Mouse (Mus musculus) adrenal gland (tissue): ENCODE measurements at regions not wholly inside any gene's neighbourhood (a gene's known extent, or its start where the extent isn't known, plus 50 kb on each side); places are given as distances from the start of the nearest gene placed in this dataset.

Experiments used
- intact Hi-C: fragments of 180-260 bp; cut with DNase I; formaldehyde crosslinking; loops from one replicate; pipeline ENCODE4 v1.15.1; 2025

DNA sequence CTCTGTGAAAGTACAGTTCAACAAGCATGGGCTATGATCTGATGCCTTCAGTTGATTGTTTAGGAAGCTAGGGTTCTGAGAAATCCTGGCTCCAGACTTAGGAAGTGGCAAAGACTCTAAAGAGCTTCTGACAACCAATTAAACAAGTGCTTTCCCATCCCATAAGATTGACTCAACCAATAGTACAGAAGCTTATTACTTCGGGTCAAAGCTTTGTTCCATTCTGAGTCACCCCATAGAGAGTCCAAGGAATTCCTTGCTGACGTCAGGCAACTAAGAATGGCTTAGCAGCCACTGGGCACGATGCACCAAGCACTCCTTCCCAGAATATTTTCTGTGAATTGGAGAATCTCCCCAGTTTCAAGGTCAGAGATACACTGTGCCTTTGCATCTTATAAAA, 59.0 kb upstream of the Ntm start:
- intact Hi-C loops = no loop called here

DNA sequence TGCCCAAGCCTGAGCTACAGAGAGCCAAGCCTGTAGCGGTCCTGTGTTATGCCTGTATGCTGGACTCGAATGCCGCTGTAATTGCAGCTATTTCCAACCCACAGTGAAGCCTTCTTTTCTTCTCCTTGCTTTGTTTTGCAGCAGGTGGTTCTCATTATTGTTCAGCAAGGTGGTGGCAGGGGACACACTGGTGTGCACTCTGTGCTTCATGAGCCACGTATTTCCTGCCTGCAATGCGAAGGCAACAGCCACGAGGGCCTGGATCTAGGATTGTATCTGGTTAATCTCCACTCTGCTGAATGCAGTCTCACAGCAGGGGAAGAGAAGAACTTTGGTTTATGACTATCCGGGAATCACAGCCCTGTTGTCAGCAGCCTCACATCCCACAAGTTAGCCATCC, 62.3 kb upstream of the Ntm start:
- intact Hi-C loops = no loop called here

DNA sequence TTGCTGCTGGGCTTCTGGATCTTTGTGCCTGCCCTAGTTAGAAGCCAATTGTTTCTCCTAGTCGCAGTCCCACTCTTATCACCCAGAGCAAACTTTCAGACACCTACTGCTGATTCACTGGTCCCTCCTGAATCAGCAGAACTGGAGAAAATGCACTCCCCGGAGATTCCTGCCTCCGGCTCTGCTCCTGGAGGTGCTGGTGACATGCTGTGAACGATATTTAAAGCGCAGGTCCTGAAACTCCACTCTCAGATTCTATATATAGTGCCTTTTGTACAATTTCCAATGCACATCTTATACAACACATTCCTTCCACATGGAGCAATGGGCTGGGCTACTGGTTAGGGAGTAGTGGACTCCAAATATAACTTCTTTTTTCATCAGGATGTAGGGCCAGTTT, 64.0 kb upstream of the Ntm start:
- intact Hi-C loops = no loop called here

DNA sequence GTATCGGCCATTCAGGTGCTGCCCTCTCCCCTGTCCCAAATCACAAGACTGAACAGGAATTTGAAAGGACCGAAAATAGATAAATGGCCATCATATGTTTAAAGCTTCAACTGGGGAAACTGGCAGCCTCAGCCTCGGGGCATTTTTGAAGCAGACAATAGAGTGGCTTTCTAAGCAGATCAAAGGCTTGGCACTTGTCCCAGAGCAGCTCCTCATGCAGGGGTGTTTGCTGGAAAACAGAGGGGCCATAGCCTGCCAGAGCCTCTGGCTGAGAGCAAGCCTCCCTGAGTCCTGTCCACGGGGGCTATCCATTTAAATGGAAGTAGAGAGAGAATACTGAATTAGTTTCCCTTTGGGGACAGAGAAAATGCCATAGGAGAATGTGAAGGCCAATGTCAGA, 77.5 kb upstream of the Ntm start:
- intact Hi-C loops = no loop called here

DNA sequence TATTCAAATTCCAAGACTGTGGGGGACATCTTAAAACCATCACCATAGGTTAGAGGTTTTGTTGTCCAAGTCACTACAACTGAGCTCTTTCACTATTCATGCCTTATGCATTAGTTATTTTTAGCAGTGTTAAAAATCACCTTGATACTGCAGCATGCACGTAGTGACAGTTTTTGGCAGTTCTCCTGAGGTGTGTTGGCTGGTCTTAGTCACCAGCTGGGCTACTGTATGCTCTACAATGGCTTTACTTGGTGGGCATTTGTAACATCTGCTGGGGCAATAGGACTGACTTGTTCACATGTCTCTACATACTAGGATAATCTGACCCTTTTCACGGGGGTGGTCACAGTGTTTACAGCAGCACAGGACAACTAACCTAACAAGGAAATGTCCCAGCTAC, 101.6 kb upstream of the Ntm start:
- intact Hi-C loops = no loop called here

DNA sequence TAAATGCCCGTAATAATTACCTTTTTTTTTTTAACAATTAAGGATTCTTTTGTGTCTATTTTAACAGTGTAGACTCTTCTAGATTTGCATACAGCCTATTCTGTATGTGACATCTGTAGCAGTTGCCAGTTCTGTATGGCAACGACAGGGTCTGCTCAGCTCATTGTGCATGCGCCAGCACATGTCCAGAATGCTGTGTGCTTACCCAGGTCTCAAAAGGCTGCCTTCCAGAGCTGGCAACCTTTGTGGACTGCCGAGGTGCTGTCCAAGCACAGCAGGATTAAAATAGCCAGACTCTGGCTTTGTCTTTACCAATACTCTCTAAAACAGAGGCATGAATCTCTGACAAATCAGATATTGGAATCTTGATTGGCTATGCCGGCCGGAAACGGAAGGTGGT, 105.0 kb upstream of the Ntm start:
- intact Hi-C loops = no loop called here

DNA sequence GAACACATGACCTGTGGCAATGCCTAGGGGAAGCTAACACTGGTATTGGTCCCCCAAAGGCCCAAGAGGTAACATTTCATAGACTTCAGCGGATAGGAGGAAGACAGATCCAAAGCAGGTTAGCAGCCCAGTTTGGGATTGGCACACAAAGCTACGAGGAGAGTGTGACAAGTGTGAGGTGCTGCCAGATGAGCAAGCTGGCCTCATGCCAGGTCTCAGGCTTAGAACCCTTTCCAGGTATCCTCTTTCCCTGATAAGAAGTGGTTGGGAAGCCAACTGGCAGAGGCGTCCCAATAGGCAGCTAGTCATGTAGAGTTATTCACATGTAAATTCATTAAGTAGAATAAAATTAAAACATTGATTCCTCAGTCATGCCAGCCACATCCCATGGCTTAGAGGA, 112.3 kb upstream of the Ntm start:
- intact Hi-C loops = no loop called here

DNA sequence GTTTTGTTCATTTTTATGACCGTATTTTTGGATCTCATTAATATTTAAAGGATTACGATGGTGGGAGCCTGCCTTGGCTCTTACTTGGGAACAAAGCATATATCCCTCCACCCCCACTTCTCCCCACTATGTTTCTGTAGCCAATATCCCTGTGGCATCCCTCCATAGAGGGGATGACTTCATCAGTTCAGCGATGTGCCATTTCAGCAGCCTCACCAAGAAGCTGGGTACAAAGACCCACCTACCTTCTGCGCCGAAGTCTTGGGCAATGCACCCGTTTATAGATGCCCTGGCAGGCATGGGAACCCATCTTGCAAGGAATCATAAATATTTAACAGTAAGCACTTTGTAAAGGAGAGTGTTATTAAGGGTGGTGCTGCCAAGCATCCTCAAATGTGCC, 113.1 kb upstream of the Ntm start:
- intact Hi-C loops = no loop called here

DNA sequence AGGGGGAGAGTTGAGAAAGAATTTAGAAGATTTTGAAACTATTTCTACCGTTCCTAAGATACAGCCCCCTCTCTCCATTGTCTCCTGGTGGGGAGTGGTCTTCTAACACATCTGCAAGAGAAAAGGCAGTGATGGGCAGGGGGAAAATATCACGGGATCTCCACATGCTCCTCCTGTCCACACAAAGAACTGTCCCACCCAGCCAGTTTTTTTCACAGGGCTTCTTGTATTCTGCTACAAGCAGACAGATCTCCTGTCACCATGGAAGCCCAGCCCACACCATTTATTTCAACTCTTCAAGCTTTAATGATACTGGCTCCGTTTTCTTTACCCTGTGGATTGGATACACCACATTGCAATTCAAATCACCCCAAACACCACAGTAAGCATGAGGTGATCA, 113.5 kb upstream of the Ntm start:
- intact Hi-C loops = no loop called here

DNA sequence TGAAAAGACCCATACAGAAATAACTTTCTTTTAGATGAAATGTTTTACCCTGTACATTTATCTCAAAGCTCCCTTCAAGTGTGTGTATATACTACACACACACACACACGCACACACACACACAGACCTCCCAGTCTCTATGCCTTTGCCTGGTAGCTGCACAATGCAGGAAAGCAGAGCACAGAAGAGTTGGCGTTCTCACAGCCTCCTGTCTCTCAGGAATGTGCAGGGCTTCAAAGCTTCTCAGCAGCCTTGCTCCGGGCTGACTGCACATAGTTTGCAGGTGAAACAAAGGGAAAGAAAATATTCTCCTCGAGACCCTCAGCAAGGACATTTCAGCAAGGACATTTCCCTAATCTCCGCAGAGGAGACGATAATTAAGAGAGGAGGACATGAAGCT, 139.0 kb upstream of the Ntm start:
- intact Hi-C loops = no loop called here

DNA sequence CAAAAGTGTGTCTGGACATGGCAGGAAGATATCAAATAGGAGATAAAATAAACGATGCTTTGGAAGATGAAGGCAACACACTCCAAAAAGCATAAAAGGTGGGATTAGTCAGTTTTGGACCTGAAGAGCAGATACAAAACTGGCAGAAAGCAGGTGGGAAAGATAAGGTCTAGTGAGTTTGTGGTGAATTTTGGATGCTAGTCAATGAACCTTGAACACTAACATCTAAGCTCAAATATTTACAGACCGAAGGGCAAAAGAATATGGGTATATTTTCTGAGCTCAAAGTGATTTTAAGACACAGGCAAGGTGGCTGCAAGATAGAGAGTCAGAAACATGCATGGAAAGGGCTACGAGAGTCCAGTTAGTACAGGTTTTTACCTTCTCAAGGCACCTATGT, 159.4 kb upstream of the Ntm start:
- intact Hi-C loops = no loop called here

DNA sequence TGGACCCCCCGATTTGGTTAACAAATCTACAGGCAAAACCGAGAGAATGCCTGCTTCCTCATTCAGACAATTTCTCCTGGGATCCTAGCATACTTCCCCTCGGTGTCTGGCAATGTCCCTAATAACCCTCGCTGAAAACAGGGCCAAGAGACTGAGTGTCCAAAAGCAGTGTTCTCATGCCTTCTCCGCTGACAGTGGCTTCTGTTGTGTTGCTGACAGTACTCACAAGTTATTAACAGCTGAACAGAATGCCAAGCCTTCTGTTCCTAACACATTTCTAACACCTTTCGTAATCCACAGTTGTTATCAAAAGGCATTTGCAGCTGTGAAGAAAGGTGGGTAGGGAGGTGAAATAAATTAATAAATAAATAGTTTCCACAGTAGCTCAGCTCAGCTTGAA, 166.2 kb upstream of the Ntm start:
- intact Hi-C loops = no loop called here

DNA sequence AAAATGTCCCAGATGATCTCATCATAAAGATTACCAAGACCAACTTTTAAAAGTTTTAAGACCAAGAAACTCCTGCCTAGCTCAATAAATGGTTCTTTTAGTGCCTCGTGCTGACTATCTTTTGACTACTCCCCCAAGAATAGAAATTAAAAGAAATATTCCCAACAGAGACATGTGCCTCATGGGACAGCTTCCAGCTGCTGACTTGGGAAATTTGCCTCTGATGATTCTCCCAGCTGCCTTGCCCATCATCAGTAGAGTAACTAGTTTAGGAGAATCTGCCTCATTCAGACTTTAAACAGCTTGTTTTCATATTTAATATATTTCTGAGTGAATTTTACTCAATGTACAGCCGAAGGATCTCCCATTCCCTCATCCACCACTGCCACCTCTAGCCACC, 168.7 kb upstream of the Ntm start:
- intact Hi-C loops = loop anchor here (10.0 kb wide), 1 partner anchor 127 kb away; no protein-coding TSS in a partner anchor

DNA sequence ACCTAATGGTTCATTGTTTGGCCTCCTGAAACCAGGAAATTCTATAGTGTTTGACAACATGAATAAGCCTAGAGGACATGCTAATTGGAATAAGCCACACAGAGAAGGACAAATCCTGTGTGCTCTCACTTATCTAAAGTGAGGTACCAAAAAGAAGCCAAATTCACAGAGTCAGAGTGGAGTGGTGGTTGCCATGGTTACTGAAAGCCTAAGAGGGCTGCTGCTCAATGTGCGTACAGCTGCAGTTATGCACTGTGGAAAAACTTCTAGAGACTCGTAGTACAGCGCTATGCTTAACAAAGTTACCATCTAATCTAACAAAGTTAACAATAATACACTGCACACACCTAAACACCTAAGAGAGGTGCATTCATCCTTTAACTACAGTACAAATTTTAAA, 171.4 kb upstream of the Ntm start:
- intact Hi-C loops = loop anchor here (10.0 kb wide), 1 partner anchor 130 kb away; no protein-coding TSS in a partner anchor

DNA sequence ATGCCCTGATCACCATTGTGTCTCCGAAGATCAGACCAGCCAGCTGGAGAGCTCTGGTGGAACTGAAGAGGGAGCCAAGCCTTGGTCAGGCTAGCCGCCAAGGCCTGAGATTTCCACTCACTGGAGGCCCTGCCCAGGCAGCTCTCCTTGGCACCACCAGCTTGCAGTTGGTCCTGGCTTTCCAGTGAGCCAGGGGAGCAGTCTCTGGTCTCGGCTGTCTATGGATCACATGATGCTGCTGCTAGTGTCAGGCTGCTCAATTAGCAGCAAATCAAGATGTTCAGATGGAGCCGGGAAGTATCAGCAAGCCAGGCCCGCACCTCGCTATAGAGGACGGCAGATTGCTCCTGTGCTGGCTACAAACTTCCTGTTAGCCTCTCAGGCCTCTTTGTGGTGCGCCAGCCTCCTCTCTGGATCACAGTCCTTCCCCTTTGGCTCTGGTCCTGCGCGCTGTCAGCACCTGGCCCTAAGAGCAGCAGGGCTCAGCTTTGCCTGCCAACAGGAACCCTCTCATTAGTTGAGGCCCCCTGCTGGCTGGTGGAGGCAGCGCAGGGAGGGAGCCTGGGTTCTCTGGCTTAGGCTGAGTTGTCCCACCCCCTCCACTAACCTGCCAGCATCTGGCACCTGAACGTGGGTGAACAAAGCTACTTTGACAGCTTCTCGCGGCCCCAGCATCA, 174.8 kb upstream of the Ntm start:
- intact Hi-C loops = loop anchor here (5.0 to 10.0 kb wide), 2 partner anchors 133 to 475 kb away; no protein-coding TSS in a partner anchor

DNA sequence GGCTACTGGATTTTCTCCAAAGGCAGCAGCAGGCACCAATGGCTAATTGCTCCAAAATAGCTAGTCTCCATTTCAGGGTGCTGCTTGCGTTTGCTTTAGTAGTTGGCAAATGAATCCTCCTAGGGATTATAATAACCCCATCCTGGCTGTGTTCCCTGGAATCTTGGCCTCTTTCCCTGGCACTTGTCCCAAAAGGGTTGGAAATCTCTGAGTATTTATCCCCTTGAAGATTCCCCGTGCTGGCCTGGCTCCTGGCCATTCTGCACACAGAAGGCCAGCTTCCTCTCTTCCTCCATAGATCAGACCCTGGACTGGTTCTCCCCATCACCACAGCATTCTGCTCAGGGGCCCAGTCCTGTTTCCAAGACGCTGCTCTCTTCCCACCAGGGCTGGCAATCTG, 177.2 kb upstream of the Ntm start:
- intact Hi-C loops = no loop called here

DNA sequence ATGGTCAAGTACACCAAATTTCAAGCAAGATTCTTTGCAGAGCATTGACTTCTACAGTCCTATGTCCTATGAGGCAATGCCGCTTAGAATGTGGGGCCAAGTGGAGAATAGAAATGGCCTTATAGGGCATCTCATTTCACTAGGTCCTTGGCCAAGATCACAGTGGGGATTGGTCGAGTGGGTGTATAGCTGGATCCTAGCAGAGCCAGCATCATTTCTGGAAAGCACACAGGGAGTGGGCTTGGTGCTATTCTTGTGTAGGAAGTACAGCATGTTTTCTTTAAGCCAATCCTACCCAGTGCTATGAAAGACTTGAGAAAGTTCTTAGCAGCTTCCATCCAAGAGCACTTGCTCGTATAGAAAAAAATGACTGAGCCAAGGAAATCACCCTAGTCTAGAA, 178.2 kb upstream of the Ntm start:
- intact Hi-C loops = no loop called here

DNA sequence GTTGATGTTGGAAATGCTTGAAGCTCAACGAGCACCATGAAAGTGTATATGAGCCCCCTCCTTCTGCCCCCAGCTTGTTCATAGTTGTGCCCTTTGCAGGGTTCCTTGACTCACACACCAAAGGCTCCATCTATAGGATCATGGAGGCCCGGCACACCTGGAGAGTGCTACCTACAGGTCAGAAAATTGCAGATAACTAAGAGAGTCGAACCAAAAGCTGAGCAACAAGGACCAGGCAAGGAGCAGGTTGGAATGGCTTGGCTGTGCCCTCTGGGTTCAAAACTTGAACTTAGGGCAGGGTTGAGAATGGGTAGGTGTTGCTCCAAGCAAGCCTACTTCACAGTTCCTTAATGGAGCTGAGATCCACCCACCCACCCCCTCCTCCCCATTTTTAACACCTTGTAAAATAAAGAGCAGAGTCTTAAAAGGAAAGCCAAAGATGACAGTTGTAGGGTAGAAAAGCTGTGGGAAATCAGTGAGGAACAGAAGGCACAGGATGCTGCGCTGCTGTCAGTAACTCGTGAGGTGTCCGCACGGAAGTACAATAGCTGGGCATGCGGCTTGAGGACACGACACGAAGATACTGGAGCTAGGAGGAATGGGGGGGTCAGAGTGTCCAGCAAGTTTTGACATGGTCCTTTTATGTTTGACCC, 180.0 kb upstream of the Ntm start:
- intact Hi-C loops = no loop called here

DNA sequence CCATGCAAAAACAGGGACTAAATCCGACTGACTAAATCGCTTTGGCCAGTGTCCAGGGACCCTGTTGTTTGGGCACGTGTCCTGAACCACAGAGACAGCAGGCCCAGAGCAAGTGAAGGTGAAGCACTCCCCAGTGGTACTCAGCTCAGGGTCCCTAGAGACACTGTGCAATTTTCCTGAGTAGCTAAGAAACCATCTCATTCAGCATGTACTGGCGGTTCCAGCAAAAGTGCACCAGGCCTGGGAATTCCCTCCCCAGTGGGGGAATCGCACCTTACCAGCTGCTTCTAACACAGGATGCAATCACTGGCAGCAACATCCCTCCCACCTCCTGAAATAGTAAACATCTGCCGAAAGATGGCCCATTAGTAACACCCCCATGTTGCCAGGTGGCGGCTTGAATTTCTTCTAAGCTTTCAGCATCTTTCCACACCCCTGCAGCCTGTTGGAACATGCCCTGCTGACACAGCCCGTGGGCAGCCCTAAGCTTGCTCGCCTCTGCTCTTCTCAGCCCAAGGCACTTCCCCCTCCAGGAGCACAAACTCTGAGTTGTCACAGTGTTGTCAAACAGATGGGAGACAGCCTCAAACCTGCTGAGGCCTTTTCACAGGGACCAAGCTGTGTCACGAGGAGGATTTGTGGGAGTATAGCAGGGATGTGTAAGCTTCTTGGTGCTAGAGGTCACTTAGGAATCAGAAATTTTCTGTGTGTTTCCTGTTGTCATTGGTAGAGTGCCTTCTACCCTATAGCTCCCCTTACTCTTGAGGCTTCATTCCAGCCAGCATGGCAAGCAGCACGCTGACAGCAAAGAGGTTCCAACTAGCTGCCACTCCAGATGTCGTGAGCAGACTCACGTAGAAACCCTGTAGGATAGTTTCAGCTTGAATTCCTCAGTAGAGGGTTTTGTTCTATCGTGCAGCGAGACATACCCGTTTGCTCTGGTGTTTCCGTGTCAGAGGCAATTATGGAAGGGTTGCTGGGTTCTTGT, 186.8 kb upstream of the Ntm start:
- intact Hi-C loops = no loop called here

DNA sequence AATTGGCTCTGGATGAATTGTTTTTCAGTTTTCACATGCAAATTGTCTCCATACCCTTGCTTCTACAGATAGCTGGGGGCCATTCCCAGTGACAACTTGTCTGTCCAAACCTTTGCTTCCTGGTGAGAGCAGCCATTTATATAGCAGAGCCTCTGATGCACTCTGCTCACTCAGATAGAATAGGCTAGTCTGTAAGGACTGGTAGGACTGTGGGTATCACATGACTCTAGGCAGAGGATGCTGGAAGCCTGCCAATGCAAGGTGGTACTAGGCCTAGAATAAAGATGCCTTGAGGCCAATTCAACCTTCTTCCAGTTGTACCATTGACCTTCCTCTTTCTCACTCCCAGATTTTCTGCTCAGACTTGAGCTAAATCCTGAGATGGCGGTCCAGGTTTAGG, 188.2 kb upstream of the Ntm start:
- intact Hi-C loops = no loop called here

DNA sequence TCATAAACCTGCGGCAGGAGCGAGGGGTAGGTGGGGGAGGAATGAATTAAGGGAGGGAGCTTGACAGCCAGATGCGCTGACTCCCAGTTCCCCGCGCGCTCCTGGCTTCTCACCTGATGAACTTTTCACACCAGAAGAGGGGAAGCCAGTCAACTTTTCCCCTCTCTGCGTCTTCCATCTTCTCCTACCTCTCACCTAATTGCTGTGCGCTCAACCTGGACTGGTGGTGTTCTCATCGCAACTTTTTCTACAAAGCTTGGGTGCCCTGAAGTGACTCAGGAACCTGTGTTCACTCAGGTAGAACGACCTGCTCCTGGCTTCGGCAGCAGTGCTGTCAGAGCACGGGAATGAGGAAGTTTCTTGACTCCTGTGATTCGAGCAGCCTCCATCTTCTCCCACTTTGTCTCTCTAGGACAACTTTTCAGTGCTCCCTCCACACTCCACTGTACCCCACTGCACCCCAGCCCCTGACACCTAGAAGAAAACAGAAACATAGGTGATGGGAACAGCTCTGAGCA, 203.4 kb upstream of the Ntm start:
- intact Hi-C loops = no loop called here

DNA sequence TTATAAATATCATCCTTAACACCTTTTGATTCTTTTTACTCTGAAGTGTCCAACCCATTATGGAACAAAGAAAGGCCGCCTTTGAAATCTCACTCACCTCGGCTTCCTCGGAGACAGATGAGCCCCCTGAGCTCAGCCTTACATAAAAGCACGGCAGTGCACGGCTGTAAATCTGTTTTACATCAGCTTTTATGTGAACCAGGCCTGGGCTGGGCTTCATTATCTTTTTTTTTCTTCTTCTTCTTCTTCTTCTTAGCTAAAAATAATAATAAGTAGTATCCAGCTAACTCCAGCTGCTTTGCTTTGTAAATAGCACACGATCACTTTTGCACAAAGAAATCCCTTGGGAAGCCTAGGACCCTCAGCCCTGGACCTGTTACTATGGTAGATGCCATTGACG, 204.3 kb upstream of the Ntm start:
- intact Hi-C loops = no loop called here
